Mouse (Mus musculus) C2C12 (cell line): ENCODE results near the gene Ltn1.

Source experiments
- CEBPB ChIP-seq: IDR thresholded peaks from one replicate; pipeline ENCODE4 v1.6.1; 2011; ENCODE audit warnings: low read depth, mild to moderate bottlenecking, control low read depth, moderate library complexity
- CTCF ChIP-seq: IDR thresholded peaks from one replicate; pipeline ENCODE4 v1.5.1; 2011; ENCODE audit not compliant: control insufficient read depth, insufficient read depth, insufficient read length
- FOSL1 ChIP-seq: IDR thresholded peaks from one replicate; pipeline ENCODE4 v1.8.0; 2011; ENCODE audit warnings: mild to moderate bottlenecking, low read length; ENCODE audit not compliant: poor library complexity, insufficient read depth, severe bottlenecking
- MAX ChIP-seq: IDR thresholded peaks from one replicate; pipeline ENCODE4 v1.6.1; 2011; ENCODE audit warnings: mild to moderate bottlenecking, control low read depth
- MYOD1 ChIP-seq: IDR thresholded peaks from one replicate; pipeline ENCODE4 v1.6.1; 2011; ENCODE audit warnings: low read depth; ENCODE audit not compliant: control insufficient read depth, insufficient read length
- MYOG ChIP-seq: IDR thresholded peaks from one replicate; pipeline ENCODE4 v1.6.1; 2011; ENCODE audit not compliant: control insufficient read depth, insufficient read length; ENCODE audit errors: extremely low read depth
- USF1 ChIP-seq: IDR thresholded peaks from one replicate; pipeline ENCODE4 v1.6.1; 2011; ENCODE audit warnings: low read depth, mild to moderate bottlenecking, control low read depth, moderate library complexity

- TF ChIP-seq CTCF (no peak), USF1 (no peak), MYOG (no peak), MYOD1 (no peak), CEBPB (no peak), MAX (no peak), FOSL1 (no peak)
Measured at GRCm38 (mm10) chr16:87443245-87443644, 10.8 kb upstream of the Ltn1 start.
